Mouse (Mus musculus): ENCODE results near the gene Rae1.

Gene Rae1

GRCm38 (mm10) chr2:172996207-172996606, 3.7 kb upstream of the Rae1 start:
- peak; percentile 82 to 86 for DNase-seq (ENCODE audit: low spot score in 2 of 2)

- no peak for DNase-seq (ENCODE audit: low spot score in 2 of 2)
These were observed 2.2 kb upstream of the Rae1 start for GRCm38 (mm10) chr2:172997748-172998147.

- DNase-seq (ENCODE audit: low spot score in 2 of 2), result no peak
These were observed 1.4 kb upstream of the Rae1 start for GRCm38 (mm10) chr2:172998478-172998877.

- DNase-seq (ENCODE audit: low spot score in 2 of 2), result peak in 1 of 2 experiments; percentile 65
These were observed 352 bp downstream of the Rae1 start for GRCm38 (mm10) chr2:173000285-173000652.

- DNase-seq (ENCODE audit: low spot score in 2 of 2), result peak in 1 of 2 experiments; percentile 74
These were observed 1.0 kb downstream of the Rae1 start for GRCm38 (mm10) chr2:173000921-173001320.

GRCm38 (mm10) chr2:173003737-173004136, 3.8 kb downstream of the Rae1 start:
- no peak for DNase-seq (ENCODE audit: low spot score in 2 of 2)

GRCm38 (mm10) chr2:173010220-173010717, 10.4 kb downstream of the Rae1 start:
- no peak for DNase-seq (ENCODE audit: low spot score in 2 of 2)

GRCm38 (mm10) chr2:173011440-173011839, 11.5 kb downstream of the Rae1 start:
- no peak for DNase-seq (ENCODE audit: low spot score in 2 of 2)

- no peak for DNase-seq (ENCODE audit: low spot score in 2 of 2)
These were observed 14.9 kb downstream of the Rae1 start for GRCm38 (mm10) chr2:173014741-173015287.

- no peak for DNase-seq (ENCODE audit: low spot score in 2 of 2)
These were observed 18.0 kb downstream of the Rae1 start for GRCm38 (mm10) chr2:173017940-173018339.

GRCm38 (mm10) chr2:173018618-173019017, 18.7 kb downstream of the Rae1 start:
- DNase-seq (ENCODE audit: low spot score in 2 of 2), result no peak

GRCm38 (mm10) chr2:173019322-173019721, 19.4 kb downstream of the Rae1 start:
- no peak for DNase-seq (ENCODE audit: low spot score in 2 of 2)

GRCm38 (mm10) chr2:173019790-173020189, 19.9 kb downstream of the Rae1 start:
- DNase-seq (ENCODE audit: low spot score in 2 of 2), result peak; percentile 88 to 89

- no peak for DNase-seq (ENCODE audit: low spot score in 2 of 2)
These were observed 20.5 kb downstream of the Rae1 start, which contains the start of gene Rbm38 for GRCm38 (mm10) chr2:173020430-173020829. Gene Rbm38, plus strand, starts transcription at chr2:173020498.

GRCm38 (mm10) chr2:173021633-173022055, 21.7 kb downstream of the Rae1 start:
- peak; percentile 94 to 96 for DNase-seq (ENCODE audit: low spot score in 2 of 2)

- DNase-seq (ENCODE audit: low spot score in 2 of 2), result no peak
These were observed 22.3 kb downstream of the Rae1 start for GRCm38 (mm10) chr2:173022056-173022681.

- DNase-seq (ENCODE audit: low spot score in 2 of 2), result no peak
These were observed 22.9 kb downstream of the Rae1 start for GRCm38 (mm10) chr2:173022813-173023212.

- no peak for DNase-seq (ENCODE audit: low spot score in 2 of 2)
These were observed 23.5 kb downstream of the Rae1 start for GRCm38 (mm10) chr2:173023371-173023851.

- DNase-seq (ENCODE audit: low spot score in 2 of 2), result no peak
These were observed 24.0 kb downstream of the Rae1 start for GRCm38 (mm10) chr2:173023966-173024365.

- DNase-seq (ENCODE audit: low spot score in 2 of 2), result no peak
These were observed 24.5 kb downstream of the Rae1 start for GRCm38 (mm10) chr2:173024392-173024791.

- peak in 1 of 2 experiments; percentile 58 for DNase-seq (ENCODE audit: low spot score in 2 of 2)
These were observed 25.0 kb downstream of the Rae1 start for GRCm38 (mm10) chr2:173024938-173025337.

GRCm38 (mm10) chr2:173026286-173026685, 26.4 kb downstream of the Rae1 start:
- no peak for DNase-seq (ENCODE audit: low spot score in 2 of 2)

GRCm38 (mm10) chr2:173026688-173027131, 26.8 kb downstream of the Rae1 start:
- no peak for DNase-seq (ENCODE audit: low spot score in 2 of 2)
